Mouse (Mus musculus): ENCODE measurements at regions not wholly inside any gene's neighbourhood (a gene's known extent, or its start where the extent isn't known, plus 50 kb on each side); places are given as distances from the start of the nearest gene placed in this dataset.

DNA sequence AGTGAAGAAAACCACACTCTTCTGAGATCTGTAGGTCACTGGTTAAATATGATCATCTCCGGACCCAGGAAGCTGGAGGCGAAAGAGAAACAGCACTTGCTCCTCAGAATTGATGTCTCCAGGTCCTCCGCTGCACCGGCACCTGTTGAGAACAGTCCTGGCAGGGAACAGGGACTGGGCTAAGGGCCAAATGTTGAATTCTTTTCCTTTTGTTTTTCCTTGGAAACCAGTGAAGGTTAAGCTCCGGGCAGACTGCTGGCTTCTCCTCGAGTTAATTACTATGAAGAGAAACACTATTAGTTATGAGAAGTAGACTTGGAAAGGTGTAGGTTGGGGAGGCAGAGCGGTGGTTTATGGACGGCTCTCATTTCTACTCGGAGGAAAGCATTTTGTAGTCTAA, 242.7 kb downstream of the Rngtt start:
- DNase-seq = no peak

DNA sequence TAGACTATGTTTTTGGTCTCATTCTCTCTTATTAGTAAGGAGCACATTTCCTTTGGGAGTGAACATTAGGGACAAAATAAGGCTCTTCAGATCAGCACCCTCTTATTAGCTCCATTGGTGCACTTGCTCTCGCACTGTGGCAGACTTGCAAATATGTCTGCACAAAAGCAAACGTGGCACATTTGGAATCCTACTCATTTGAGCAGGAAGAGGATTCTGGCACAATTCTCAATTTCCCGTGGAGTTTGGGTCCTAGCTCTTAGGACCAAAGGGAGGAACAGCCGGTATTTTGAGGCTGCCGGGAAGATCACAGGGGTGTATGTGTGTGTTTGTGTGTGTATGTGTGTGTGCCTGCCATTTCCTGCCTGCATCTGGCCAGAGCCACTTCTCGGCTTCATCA, 244.5 kb downstream of the Rngtt start:
- no peak for DNase-seq

DNA sequence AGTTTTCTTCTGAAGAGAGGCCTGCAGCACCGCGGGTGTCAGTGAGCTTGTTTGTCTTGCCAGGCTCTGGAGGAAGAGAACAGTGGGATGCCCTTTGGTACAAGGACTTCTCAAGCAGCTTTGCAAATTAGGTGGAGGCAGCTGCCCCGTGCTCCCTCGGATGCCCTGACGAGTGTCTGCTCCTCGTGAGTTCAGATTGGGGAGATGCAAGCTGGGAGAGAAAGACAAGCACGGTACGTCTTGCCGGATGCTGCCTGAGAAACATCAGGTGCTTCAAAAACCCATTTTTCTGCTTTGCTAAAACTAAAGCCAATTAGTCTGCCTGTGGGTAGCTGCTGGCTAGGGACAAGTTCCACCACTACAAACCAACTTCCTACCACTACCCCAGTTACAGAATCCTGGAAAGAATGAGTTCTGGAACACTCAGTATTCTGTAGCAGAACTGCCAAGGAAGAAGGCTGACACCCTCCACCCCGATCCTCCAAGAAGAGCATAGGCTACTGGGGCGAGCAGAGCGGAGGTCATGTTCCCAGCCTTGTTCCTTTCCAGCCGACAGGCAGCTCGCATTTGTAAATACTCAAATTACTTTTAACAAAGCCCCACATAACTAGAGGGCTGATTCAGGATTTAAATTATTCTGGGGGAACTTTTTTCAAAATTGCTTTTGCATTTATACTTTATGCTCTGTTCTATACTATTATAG, 245.3 kb downstream of the Rngtt start:
- DNase-seq = no peak

DNA sequence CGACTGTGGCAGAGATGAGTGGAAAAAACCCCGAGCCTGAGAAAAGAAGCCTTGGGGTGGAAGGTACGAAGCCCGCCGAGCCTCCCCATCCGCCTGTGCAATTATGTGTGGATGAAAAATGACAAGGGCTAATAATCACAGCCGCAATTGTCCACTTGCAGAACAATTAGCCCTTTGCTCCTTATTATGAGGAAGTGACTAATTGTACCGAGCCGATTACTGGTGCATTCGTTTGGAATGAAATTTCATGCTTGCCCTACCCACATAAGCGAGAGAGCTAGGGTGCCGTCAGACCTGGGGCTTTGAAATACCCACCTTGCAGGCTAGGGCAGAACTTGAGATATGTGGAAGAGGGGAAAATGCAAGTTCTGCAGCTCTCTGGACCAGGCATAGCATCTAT, 245.9 kb downstream of the Rngtt start:
- no peak for DNase-seq

DNA sequence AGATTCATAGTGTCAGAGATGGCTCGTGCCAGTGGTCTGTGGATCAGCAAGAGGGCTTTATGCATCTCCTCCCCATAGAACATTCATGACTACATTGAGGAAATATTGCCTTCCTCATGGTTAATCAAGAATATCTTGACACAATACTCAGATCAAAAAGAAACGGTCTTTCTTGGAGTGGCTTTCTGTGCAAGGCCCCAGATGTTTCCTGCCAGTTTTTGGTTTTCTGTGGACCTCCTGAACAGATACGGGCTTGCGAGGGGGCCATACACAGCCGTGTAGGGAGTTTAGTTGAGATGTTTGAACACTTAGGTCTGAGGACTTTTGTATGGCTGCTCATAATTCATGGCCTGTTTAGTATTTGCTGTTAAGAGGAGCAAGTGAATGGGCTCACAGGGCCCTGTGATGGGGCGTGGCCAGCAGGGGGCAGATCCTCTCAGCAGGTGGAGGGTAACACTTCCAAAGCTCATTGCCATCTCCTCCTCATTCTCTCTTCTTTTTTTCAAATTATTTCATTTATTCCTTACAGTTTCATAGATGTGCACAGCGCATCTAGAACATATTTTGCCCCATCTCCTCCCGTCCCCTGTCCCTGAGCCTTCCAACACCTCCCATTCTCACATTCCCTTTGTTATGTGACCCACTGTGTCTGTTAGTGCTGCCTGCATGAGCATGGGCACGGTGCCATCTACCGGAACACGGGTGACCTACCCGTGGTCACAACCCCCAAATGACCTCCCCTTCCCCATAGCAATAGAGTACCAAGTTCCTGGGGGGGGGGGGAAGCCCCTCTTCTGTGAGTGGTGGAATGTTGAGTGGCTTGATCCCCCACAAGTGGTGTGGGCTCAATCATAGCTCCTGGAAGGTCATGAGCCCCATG, 246.8 kb downstream of the Rngtt start:
- DNase-seq = no peak

DNA sequence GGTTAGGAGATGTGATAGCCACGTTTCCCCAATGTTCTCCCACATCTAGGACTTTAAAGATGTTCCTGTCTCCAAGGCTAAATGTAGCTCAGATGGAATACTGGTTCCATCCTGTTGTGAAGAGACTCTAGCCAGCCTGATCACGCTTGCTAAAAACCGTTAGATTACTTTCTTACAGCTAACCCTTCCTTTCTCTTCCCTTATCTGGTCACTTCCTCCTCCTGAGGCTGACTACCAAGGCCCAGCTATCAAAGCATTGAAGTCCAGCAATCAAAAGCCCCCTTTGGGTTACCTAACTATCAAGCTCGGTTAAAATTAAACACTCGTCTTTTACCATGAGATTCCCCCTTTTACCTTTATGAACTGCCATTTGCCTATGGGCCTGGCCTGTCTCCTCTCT, 260.2 kb downstream of the Rngtt start:
- DNase-seq = no peak

DNA sequence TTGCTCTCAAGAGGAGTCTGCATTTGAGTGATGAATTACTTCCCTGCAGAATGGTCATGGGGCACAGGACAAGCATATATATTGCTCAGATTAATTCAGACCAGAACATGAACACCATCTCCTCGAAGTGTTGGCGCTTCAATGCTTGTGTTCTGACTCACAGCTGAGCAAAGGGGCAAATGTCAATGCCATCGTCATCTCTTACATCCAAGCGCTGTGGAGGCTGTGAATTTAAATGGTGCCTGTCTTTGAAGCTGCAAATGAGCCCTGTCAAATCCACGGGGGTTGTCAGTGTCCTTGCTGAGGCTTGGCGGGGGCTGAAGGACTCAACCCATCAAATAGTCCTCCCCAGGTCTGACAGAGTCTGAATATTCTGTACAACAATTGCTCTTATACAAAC, 261.2 kb downstream of the Rngtt start:
- DNase-seq = no peak

DNA sequence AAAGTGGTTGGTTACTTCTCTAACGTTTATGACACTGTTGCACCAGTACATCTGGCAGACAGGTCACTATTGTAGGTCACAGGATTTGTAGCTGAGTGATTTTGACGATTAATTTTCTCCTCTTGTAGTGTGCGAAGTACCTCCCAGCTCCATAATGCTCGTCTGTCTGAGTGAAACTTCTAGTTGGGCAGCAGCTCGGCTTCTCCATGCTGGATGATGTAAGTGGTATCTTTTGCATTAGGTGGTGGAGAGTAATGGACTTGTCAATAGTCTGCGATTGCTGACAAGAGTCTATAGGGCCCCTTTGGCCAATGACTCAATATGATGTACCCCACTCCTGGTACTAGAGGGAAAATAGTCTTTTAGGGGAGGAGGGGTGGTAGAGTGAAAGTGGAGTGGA, 267.5 kb downstream of the Rngtt start:
- DNase-seq = no peak

DNA sequence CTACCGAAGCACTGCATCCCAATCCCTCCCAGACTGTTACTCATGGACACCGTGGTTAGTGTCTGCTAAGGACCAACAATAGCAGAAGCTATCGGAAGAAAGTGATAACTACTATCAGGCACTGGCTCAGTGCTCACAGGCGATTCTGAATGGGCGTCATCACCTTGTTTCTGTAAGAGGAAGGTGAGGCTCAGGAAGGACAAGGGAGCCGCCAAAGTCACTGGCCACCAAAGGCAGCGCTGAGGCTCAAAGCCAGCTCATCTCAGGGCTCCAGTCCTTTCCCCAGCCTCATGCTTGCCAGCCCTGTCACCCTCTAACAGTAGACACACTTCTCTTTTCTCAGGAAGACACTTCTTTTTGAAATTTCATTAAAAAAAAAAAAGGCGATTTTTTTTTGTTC, 270.4 kb downstream of the Rngtt start:
- DNase-seq = no peak

DNA sequence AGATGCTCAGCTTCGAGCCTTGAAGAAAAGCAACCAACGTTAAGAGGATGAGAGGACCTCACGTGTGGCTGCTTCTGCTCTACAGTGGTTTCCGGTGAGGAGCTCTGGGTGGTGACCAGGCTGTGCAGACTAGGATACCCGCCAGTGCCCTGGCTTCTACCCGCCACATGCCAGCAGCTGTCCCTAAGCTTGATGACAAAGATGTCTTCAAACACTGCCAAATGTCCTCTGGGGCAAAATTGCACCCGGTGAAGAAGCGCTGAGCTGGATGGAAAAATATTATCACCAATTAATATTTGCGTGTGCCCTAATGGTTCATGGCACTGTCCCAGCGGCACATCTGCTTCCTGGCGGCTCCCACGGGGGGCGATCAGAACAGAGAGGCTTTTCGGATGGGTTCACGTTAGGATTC, 271.1 kb downstream of the Rngtt start:
- no peak for DNase-seq

DNA sequence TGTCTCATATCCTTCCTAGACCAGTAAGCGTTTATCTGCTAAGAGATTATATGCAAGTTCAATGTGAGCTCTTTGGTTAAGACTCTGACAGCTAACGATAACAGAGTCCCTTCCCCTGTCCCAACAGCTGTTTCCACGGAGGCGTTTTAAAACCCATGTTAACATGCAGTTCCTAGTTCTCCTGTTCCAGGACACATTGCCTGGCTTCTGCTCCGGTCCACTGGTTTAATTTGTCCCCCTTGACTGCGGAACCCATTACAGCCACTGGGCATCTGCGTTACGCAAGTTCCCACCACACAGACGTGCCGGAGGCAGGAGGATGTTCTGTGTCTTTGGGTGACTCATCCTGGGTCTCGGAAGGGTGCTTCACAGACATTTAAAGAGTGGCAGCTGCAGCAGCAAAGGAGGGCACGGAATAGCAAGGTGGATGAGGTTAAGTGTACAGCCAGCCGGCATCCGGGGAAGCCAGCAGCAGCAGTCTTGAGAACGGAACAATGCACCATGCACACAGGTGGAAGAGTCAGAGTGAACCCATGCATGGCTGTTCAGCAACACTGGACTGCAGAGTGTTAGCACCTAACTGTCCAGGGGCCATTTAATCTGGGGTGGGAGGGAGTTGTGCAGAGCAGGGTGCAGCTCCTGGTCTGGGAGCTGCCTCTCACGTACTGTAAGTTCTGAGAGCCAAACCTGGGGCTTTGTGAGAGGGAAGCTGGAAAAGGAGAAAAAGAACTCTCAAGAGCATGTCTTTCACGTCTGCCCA, 271.8 kb downstream of the Rngtt start:
- DNase-seq = no peak

DNA sequence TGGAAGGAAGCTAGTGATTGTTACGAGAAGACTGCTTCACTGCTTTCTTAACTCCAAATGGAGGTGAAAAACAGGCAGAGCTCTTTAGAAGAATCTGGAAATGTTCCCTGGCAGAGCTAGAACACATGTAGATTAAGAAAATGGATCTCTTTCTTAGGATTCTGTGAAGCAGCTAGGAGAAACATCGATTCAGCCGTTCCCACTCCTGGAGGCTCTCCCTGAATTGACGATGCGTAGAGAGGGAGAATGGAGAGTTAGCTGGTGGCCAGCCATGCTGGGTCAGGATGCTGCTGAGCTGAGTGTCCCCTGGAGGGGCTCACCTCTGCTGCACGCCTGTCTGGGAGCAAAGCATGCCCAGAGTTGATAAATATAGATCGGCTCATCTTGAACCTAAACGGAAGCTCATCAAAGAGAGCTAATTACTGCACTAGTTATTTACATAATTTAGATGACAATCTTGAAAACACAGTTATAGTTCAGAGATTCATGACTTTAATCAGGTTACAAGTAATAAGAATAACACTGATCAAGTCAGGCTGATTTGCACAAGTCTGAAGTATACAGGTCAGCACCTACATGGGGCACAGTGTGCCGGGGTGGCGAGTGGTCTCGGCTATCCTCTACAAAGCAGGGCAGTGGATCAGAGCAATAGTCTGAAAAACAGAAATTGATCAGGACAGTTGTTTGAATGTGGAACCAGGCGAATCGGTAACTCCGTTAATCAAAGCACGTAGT, 273.0 kb downstream of the Rngtt start:
- DNase-seq = no peak

DNA sequence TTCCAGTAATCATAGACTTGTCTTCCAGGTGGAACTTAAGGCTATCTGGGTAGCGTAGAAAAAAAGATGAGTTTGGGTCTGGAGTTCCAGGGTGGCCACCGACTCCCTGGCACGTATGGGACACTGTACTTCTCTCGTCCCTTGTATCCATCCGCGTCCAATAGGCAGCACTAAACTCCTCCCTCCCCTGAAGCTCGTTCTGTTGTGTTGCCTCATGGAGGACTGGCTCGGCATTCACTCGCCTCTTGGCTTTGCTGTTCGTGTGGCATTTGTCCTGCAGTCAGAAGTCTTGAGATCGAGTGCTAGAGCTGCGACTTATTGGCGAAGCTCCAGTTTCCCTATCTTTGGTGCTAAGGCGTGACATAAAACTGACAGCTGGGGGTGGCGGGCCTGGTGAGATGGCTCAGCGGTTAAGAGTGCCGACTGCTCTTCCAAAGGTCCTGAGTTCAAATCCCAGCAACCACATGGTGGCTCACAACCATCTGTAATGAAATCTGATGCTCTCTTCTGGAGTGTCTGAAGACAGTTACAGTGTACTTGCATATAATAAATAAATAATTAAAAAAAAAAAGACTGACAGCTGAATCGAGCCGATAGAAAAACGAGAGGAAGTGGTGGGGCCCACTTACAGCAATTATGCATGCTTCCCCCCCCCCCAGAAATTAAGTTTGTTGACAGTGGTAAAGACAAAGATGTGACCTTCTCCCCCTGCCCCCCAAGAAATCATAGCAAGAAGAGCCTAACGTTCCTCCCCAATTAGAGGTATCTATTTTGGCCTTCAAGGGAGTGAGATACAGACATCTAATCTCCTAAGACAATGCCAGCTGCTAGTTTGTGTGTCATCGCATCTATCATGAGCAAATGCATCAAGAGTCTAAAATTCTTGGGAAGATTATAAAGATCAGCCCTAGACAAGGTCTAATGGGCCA, 274.1 kb downstream of the Rngtt start:
- no peak for DNase-seq

DNA sequence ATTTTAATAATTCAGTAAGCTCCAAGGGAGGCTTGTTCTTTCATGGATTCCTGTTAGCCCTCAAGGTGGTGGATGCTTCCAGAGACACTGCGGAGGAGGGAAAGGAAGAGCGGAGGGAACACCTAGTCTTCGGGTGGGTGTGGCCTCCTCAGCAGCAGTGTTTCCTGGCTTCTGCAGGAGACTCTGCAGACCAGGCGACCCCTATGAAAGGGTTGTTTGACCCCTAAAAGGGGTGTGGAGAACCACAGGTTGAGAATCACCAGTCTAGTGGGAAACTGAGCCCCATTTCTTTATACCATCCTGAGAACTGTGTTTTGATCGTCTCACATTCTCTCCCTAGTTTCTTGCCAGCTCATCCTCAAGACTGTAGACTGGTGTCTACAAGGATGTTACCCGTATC, 275.7 kb downstream of the Rngtt start:
- DNase-seq = no peak

DNA sequence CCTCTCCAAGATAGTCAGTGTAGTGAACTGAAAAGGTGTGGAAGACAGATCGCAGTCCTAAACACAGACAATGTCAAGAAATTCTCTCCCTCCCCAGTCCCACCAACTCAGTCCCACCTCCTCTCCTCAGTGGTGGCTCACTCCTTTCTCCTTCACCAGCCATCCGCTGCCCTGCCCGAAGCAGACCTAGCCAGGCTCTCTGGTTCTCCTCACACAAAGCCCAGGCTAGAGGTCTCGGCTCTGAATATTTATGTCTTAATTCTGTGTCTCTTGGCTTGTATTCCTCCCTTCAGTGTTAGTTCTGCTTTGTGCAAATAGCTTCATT, 276.1 kb downstream of the Rngtt start:
- no peak for DNase-seq

DNA sequence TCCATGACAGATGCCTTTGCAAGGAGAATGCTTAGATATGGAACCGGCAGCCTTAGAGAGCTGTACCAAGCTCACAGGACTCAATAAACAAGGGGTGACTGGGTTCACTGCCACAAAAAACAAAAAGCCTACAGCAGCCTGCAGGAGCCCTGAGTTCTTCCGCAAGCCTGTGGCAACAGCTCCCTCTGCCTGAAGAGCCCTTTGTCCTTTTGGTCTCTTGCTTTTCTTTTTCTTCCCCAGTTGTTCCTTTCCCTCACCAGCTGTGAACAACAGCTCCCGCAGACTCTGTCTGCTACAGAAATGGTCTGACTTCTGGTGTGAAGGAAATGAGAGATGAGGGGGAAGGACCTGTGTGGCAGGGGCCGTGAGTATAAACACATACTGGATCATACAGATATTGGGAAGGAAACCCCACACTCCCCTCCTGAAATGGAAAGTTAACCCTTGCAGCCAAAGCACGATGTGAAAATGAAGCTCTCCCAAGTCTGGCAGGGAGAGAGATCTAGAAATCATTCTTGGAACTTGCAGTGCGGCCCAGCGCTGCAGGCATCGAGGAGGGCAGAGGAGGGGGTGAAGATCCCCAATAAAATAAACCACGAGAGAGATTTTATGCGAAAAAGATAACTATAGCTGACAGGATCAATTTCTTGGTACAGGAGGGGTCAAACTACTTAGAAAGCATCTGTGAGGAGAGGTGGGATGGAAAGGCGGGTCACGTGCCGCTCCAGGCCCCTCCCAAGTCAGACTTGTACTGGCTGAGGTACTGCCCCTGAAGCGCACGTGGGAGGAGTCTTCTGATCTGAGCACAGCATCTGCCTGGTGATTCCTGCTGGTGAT, 276.7 kb downstream of the Rngtt start:
- peak; percentile 78 for DNase-seq

DNA sequence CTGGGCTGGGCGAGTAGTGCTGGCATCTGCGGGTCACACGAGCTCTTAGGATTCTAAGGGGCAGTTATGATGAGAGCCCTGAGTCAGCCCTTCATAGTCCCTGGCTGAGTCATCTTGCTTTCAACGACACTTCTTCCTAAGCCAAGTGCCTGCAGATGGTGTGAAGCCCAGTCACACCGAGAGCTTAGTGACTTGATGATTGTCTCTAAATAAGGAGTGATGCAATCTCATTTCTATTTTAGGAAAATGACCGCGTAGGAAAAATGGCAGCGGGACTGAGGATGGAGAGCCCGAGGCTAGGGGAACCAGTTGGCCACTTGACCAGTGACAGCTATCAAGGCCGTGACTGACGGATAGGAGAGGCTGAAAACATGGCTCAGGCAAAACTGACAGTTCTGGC, 277.6 kb downstream of the Rngtt start:
- no peak for DNase-seq

DNA sequence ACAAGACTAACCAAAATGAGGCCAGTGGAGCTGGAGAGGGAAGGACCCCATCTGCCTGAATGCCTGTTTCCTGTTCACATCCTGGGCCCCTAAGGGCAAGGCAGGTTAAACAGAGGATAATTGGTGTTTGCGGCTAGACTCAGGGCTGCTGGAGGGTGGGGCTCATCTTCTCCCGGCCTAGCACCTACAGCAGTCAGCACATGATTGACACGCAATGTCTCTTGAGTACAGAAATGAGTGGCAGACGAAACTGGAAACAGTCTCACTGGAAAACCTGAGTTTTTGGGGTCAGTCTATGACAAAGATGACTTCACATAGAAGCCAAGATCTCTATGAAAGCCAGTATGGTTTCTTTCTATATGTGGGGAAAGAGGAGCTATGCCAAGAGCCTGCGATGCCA, 278.0 kb downstream of the Rngtt start:
- DNase-seq = no peak

DNA sequence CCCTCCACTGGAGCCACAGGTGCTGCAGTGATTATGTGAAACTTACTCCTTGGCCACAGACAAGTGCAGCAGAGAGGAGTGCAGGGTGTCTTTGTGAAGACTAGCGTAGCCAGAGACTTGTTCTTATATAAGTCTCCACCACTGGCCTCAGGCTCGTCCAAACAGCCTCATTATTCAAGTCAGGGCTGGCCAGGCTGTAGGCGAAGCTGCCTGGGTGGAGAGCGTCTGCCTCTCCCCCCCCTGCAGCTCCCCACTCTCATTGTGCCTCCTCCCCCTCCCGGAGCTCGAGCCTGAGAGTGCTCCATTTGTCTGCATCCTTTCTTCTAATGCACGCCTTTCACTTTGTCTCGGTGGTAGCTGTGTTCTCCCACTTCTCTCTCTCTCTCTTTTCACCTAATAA, 279.1 kb downstream of the Rngtt start:
- peak; percentile 69 for DNase-seq

DNA sequence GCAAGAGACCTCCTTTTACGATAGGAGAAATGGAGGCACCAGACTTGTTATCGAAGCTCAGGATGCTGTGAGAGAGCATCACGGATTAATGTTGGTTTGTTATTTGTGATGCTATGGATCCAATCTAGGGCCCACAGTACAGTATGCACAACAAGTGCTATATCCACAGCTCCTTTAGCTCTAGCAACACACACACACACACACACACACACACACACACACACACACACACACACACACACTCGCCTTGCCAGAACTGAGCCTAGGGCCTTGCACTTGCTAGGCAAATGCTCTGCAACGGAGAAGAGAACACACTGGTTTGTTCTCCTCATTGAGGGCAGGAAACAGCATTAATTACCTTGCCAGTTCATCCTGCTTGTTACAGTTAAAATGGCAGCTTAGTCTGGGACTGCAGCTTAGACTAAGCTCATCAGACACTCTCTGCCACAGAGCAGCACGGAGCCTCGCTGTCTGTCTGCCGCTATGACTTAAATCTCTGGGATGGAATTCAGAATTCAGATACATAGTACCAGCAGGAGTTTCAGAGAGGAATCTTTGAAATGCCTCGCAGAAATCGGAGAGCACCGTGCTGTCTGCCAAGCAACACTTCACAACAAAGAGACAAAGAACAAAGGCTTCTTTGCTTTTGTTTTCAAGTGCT, 285.0 kb downstream of the Rngtt start:
- DNase-seq = peak; percentile 22

DNA sequence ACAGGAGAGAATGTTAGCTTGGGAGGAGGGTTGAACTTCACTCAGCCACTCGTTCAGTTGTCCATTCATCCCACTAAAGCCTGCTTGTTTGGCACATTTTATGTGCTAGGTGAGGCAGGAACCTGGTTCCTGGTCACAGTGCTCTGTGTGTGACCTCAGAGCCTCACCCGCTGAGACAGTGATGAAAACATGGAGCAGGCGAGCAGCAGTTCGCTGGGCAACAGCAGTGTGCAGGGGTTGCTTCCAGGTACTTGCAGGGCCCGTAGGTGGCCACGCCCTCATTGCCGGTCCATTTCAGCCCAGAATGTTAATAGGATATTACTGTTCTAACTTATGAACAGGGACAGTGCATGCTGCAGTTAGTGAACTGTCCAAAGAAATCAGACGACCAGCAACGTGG, 285.7 kb downstream of the Rngtt start:
- no peak for DNase-seq
